Mouse (Mus musculus) liver, adult 2 months (tissue): ENCODE data around the gene Plcb4. TPM values are rescaled to one million over a fixed set of nuclear protein-coding genes. Genes with fewer than 3 reads are reported as not detected.

Experiments
- DNase-seq: peaks from one replicate; pipeline ENCODE4 v3.0.0-alpha.2; 2011; ENCODE audit warnings: low read depth, low spot score; ENCODE audit errors: extremely low read depth
- H3K27ac ChIP-seq: fragments of 200-500 bp; replicated peaks from 2 replicates; pipeline ENCODE4 v1.5.1; 2012; ENCODE audit warnings: low read depth, mild to moderate bottlenecking, control low read depth, inconsistent platforms, low read length; ENCODE audit not compliant: insufficient read depth
- H3K27me3 ChIP-seq: fragments of 200-500 bp; 2 replicates; pipeline ENCODE4 v1.6.1; 2012; ENCODE audit warnings: mild to moderate bottlenecking, moderate library complexity, low read length, inconsistent platforms; ENCODE audit not compliant: control insufficient read depth, insufficient read depth
- H3K36me3 ChIP-seq: fragments of 200-500 bp; 2 replicates; pipeline ENCODE4 v1.6.1; 2012; ENCODE audit warnings: low read length, inconsistent platforms; ENCODE audit not compliant: control insufficient read depth, insufficient read depth
- H3K4me1 ChIP-seq: fragments of 200-500 bp; 2 replicates; pipeline ENCODE4 v1.6.1; 2011; ENCODE audit warnings: low read length; ENCODE audit not compliant: control insufficient read depth, insufficient read depth
- H3K4me3 ChIP-seq: fragments of 200-500 bp; 2 replicates; pipeline ENCODE4 v1.5.1; 2011; ENCODE audit warnings: low read depth, mild to moderate bottlenecking, control low read depth, low read length, moderate library complexity; ENCODE audit not compliant: insufficient read depth
- H3K79me2 ChIP-seq: fragments of 200-500 bp; 2 replicates; pipeline ENCODE4 v1.6.1; 2012; ENCODE audit warnings: inconsistent platforms, mild to moderate bottlenecking, low read length, moderate library complexity; ENCODE audit not compliant: control insufficient read depth, insufficient read depth
- H3K9ac ChIP-seq: fragments of 200-500 bp; 2 replicates; pipeline ENCODE4 v1.6.1; 2012; ENCODE audit warnings: low read depth, mild to moderate bottlenecking, control low read depth, inconsistent platforms, low read length
- CTCF ChIP-seq: fragments of 200-500 bp; IDR thresholded peaks from 2 replicates; pipeline ENCODE4 v1.5.1; 2011; ENCODE audit warnings: low read depth, low read length, control low read depth
- POLR2A ChIP-seq: fragments of 200-500 bp; IDR thresholded peaks from 2 replicates; pipeline ENCODE4 v1.6.1; 2011; ENCODE audit warnings: low read length, control low read depth; ENCODE audit not compliant: insufficient read depth; ENCODE audit errors: extremely low read depth
- WGBS: fragments of 180-500 bp; shearing (Covaris S2); methylation state at CpG from one replicate; pipeline ENCODE4 v1.1.7; 2018; 5-methylcytosine and 5-hydroxymethylcytosine counted together
- polyA plus RNA-seq: library from polyadenylated mRNA; depleted of rRNA; stranded (reverse); fragments of >200 nt; gene quantifications from 2 replicates; pipeline ENCODE4 v1.2.3, GENCODE M21; 2012
- total RNA-seq: library from RNA; depleted of rRNA; stranded (reverse); fragments of >200 nt; gene quantifications from 2 replicates; pipeline ENCODE4 v1.2.3, GENCODE M21; 2014

Gene Plcb4
- total and polyA plus RNA-seq, 2 experiments: 0.88 to 4.3 TPM

- Histone ChIP-seq H3K4me3 (no peak overlapping the region), H3K36me3 (no peaks in the 10 kb centered on the region), H3K27me3 (no peaks in the 10 kb centered on the region), H3K9ac (no peak overlapping the region), H3K4me1 (no peaks in the 10 kb centered on the region), H3K27ac (no peak overlapping the region), H3K79me2 (no peaks in the 10 kb centered on the region)
- no peak for DNase-seq
- WGBS: 91% methylated on average over 6 of the region's 6 CpGs
- TF ChIP-seq CTCF (no peak), POLR2A (no peak)
Measured at GRCm38 (mm10) chr2:135652040-135652439, 6.8 kb upstream of the Plcb4 start.

- no peak overlapping the region for H3K9ac ChIP-seq
- H3K27me3 ChIP-seq: no peaks in the 10 kb centered on the region
- 92% methylated on average over 4 of the region's 4 CpGs for WGBS
- no peaks in the 10 kb centered on the region for H3K36me3 ChIP-seq
- no peaks in the 10 kb centered on the region for H3K79me2 ChIP-seq
- no peak overlapping the region for H3K27ac ChIP-seq
- no peak for DNase-seq
- no peak overlapping the region for H3K4me3 ChIP-seq
- no peak for TF ChIP-seq POLR2A
- no peak for TF ChIP-seq CTCF
- no peaks in the 10 kb centered on the region for H3K4me1 ChIP-seq
Measured at GRCm38 (mm10) chr2:135652451-135652850, 6.4 kb upstream of the Plcb4 start.

- Histone ChIP-seq H3K27me3 (peaks cover 7% of the 10 kb centered on the region), H3K36me3 (no peaks in the 10 kb centered on the region), H3K9ac (no peak overlapping the region), H3K79me2 (no peaks in the 10 kb centered on the region), H3K27ac (no peak overlapping the region), H3K4me3 (no peak overlapping the region), H3K4me1 (no peaks in the 10 kb centered on the region)
- TF ChIP-seq POLR2A: no peak
- TF ChIP-seq CTCF: no peak
- no peak for DNase-seq
- WGBS: 94% methylated on average over 1 of the region's 1 CpGs
Measured at GRCm38 (mm10) chr2:135655948-135656347, 2.9 kb upstream of the Plcb4 start.

- Histone ChIP-seq H3K4me3 (no peak overlapping the region), H3K36me3 (no peaks in the 10 kb centered on the region), H3K79me2 (no peaks in the 10 kb centered on the region), H3K27ac (no peak overlapping the region), H3K27me3 (peaks cover 7% of the 10 kb centered on the region), H3K9ac (no peak overlapping the region), H3K4me1 (no peaks in the 10 kb centered on the region)
- WGBS: 73% methylated on average over 6 of the region's 6 CpGs
- DNase-seq: no peak
- TF ChIP-seq POLR2A (no peak), CTCF (no peak)
Measured at GRCm38 (mm10) chr2:135656586-135656985, 2.2 kb upstream of the Plcb4 start.

- 3% methylated on average over 81 of the region's 97 CpGs for WGBS
- no peaks in the 10 kb centered on the region for H3K4me1 ChIP-seq
- H3K27me3 ChIP-seq: peaks cover 7% of the 10 kb centered on the region
- TF ChIP-seq CTCF (no peak), POLR2A (no peak)
- no peaks in the 10 kb centered on the region for H3K79me2 ChIP-seq
- no peak for DNase-seq
- no peak overlapping the region; the same call in 1 of the 2 replicates for H3K27ac ChIP-seq
- H3K4me3 ChIP-seq: peak overlapping the region; percentile 91
- H3K9ac ChIP-seq: peak overlapping the region; percentile 88
- H3K36me3 ChIP-seq: no peaks in the 10 kb centered on the region
Measured at GRCm38 (mm10) chr2:135659391-135660180, 775 bp downstream of the Plcb4 start.

GRCm38 (mm10) chr2:135660816-135661215 lies 2.0 kb downstream of the Plcb4 start:
- no peak for TF ChIP-seq POLR2A
- no peak for TF ChIP-seq CTCF
- no peaks in the 10 kb centered on the region for H3K36me3 ChIP-seq
- H3K4me1 ChIP-seq: no peaks in the 10 kb centered on the region; the same call in 1 of the 2 replicates
- peaks cover 7% of the 10 kb centered on the region for H3K27me3 ChIP-seq
- no peak overlapping the region for H3K27ac ChIP-seq
- H3K9ac ChIP-seq: no peak overlapping the region
- no peak for DNase-seq
- H3K79me2 ChIP-seq: no peaks in the 10 kb centered on the region
- no peak overlapping the region for H3K4me3 ChIP-seq
- WGBS: 65% methylated on average over 4 of the region's 4 CpGs
